ENCODE assay signal across 10 mouse cellular contexts in the genomic region with DNA sequence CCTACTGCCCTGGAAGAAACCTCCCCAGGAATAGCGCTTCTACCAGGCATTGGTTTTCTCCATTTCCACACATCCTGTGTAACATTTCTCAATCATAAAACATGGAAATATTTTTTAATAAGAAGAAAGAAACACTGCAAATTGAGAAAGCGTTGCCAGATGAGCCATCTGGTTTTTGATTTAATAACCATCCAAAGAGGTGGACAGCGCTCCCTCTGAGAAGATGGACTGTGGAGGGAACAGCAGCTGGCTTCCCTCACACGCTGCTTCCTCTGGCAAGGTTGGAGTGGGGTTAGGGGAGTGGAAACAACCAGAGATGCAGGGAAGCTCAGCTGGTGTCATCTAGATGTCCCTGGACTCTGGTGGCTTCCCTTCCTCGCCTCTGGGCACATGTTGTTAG.
DNase-seq lines count a peak whose midpoint lies in the region; ATAC-seq and TF ChIP-seq lines count a peak whose summit lies in the region.
"Had no signal": no experiment of that assay in that cellular context is flagged by ENCODE, and none has a peak within 500 bp of the region (broad histone marks: within the 10 kb centered on the region; RNA-seq: fewer than 3 reads in every experiment).

No protein-coding gene starts in this region.

- no peak overlapping the region for H3K9ac ChIP-seq in kidney, embryonic 14.5 days (ENCODE audit: low read depth, low read length)
- H3K9ac ChIP-seq in limb, embryonic 14.5 days (ENCODE audit: low read depth, low read length, severe bottlenecking), result no peak overlapping the region
- no peak overlapping the region for H3K9ac ChIP-seq in stomach, embryonic 16.5 days (ENCODE audit: low read length)
- H3K9ac ChIP-seq: hindbrain, embryonic 13.5 days had no signal

- H3K4me2 ChIP-seq in kidney, embryonic 14.5 days (replicated peaks; ENCODE audit: low read depth, low read length), result no peak overlapping the region
- H3K4me2 ChIP-seq in limb, embryonic 14.5 days (replicated peaks; ENCODE audit: low read depth, low read length, severe bottlenecking), result no peak overlapping the region
- H3K4me2 ChIP-seq in stomach, embryonic 16.5 days (ENCODE audit: low read depth, low read length), result no peak overlapping the region
- H3K4me2 ChIP-seq: hindbrain, embryonic 13.5 days had no signal

- 58% methylated on average over 5 of the region's 5 CpGs for whole genome bisulfite sequencing in kidney, adult 2 months
- 55% methylated on average over 5 of the region's 5 CpGs for WGBS in kidney, embryonic 14.5 days
- WGBS in limb, embryonic 14.5 days, result 55% methylated on average over 5 of the region's 5 CpGs
- 45% methylated on average over 5 of the region's 5 CpGs for WGBS in stomach, embryonic 16.5 days

- H3K27ac ChIP-seq in kidney, adult 2 months (ENCODE audit: insufficient read depth, low read depth, low read length), result no peak overlapping the region
- no peak overlapping the region for H3K27ac ChIP-seq in kidney, embryonic 14.5 days (ENCODE audit: low read depth, low read length)
- peak overlapping the region; percentile 26; the same call in 1 of the 2 replicates for H3K27ac ChIP-seq in limb, embryonic 14.5 days (replicated peaks; ENCODE audit: low read depth, low read length)
- H3K27ac ChIP-seq in stomach, embryonic 16.5 days (ENCODE audit: low read length), result peak overlapping the region; percentile 54
- H3K27ac ChIP-seq: hindbrain, embryonic 13.5 days had no signal

- no peaks in the 10 kb centered on the region for H3K36me3 ChIP-seq in kidney, adult 2 months (ENCODE audit: control insufficient read depth, insufficient read depth, low read length)
- no peaks in the 10 kb centered on the region for H3K36me3 ChIP-seq in kidney, embryonic 14.5 days (ENCODE audit: control insufficient read depth, insufficient read depth, low read length)
- H3K36me3 ChIP-seq in limb, embryonic 14.5 days (ENCODE audit: control insufficient read depth, insufficient read depth, low read length), result no peaks in the 10 kb centered on the region
- H3K36me3 ChIP-seq in stomach, embryonic 16.5 days (ENCODE audit: control insufficient read depth, insufficient read depth, low read length), result no peaks in the 10 kb centered on the region
- H3K36me3 ChIP-seq: hindbrain, embryonic 13.5 days had no signal

- no peak for TF ChIP-seq POLR2A in kidney, adult 2 months (IDR thresholded peaks at IDR 0.05; ENCODE audit: low read depth, low read length)
- no peak for TF ChIP-seq POLR2A in limb, embryonic 14.5 days (IDR thresholded peaks at IDR 0.05; ENCODE audit: borderline replicate concordance, extremely low read depth, insufficient read depth, insufficient read length)

- H3K27me3 ChIP-seq in kidney, adult 2 months (replicated peaks; ENCODE audit: control insufficient read depth, insufficient read depth, low read length), result no peaks in the 10 kb centered on the region
- H3K27me3 ChIP-seq in kidney, embryonic 14.5 days (ENCODE audit: control insufficient read depth, insufficient read depth, low read length), result no peaks in the 10 kb centered on the region
- H3K27me3 ChIP-seq in limb, embryonic 14.5 days (ENCODE audit: control insufficient read depth, insufficient read depth, low read length), result no peaks in the 10 kb centered on the region
- H3K27me3 ChIP-seq in stomach, embryonic 16.5 days (ENCODE audit: control insufficient read depth, insufficient read depth, low read length), result no peaks in the 10 kb centered on the region

- no peak for TF ChIP-seq CTCF in kidney, adult 2 months (conservative IDR thresholded peaks at IDR 0.05; ENCODE audit: insufficient read depth, insufficient read length, low read depth, low read length)

- no peak for ATAC-seq in kidney, embryonic 14.5 days (ENCODE audit: low FRiP score, low TSS enrichment)
- ATAC-seq in limb, embryonic 14.5 days (ENCODE audit: low FRiP score, low read depth), result no peak; the same call in 1 of the 2 replicates
- ATAC-seq in stomach, embryonic 16.5 days (ENCODE audit: insufficient read depth, low FRiP score), result no peak
- no peak for ATAC-seq in cerebellum, adult (ENCODE audit: insufficient number of reproducible peaks, low FRiP score, low TSS enrichment)

- peak; percentile 19 for DNase-seq in kidney, adult 2 months
- peak; percentile 39 for DNase-seq in heart, postnatal 4 days
- peak; percentile 70 for DNase-seq in limb, embryonic 14.5 days (ENCODE audit: low spot score)
- DNase-seq in natural killer cell, adult 2 months (ENCODE audit: low spot score in 2 of 2), result no peak
- DNase-seq: adrenal gland, postnatal 14 days; cerebellum, adult 11-12 months had no signal

- no peaks in the 10 kb centered on the region for H3K4me1 ChIP-seq in kidney, adult 2 months (ENCODE audit: control insufficient read depth, insufficient read depth, low read length)
- peaks cover 9% of the 10 kb centered on the region; the same call in 1 of the 2 replicates for H3K4me1 ChIP-seq in kidney, embryonic 14.5 days (ENCODE audit: control insufficient read depth, insufficient read depth, low read length)
- peaks cover 10% of the 10 kb centered on the region for H3K4me1 ChIP-seq in limb, embryonic 14.5 days (ENCODE audit: control insufficient read depth, insufficient read depth, low read length)
- H3K4me1 ChIP-seq in stomach, embryonic 16.5 days (ENCODE audit: control insufficient read depth, insufficient read depth, low read length), result peaks cover 11% of the 10 kb centered on the region

- H3K4me3 ChIP-seq in kidney, adult 2 months (ENCODE audit: insufficient read depth, low read depth, low read length), result no peak overlapping the region
- no peak overlapping the region for H3K4me3 ChIP-seq in kidney, embryonic 14.5 days (ENCODE audit: low read length)
- no peak overlapping the region for H3K4me3 ChIP-seq in limb, embryonic 14.5 days (replicated peaks; ENCODE audit: low read length)
- H3K4me3 ChIP-seq in stomach, embryonic 16.5 days (replicated peaks; ENCODE audit: low read length), result no peak overlapping the region
- H3K4me3 ChIP-seq: hindbrain, embryonic 13.5 days had no signal

- no peaks in the 10 kb centered on the region for H3K9me3 ChIP-seq in kidney, embryonic 14.5 days (ENCODE audit: control insufficient read depth, low read length)
- no peaks in the 10 kb centered on the region for H3K9me3 ChIP-seq in limb, embryonic 14.5 days (ENCODE audit: control insufficient read depth, low read length)
- no peaks in the 10 kb centered on the region for H3K9me3 ChIP-seq in stomach, embryonic 16.5 days (replicated peaks; ENCODE audit: control insufficient read depth, low read length)
- H3K9me3 ChIP-seq: hindbrain, embryonic 13.5 days had no signal

Comparison
In these comparisons a context has a peak if more than half of its experiments do, and no peak if none do; other contexts are left out.
1. DNase-seq: peak in kidney, adult 2 months (single experiment), heart, postnatal 4 days (single experiment) and limb, embryonic 14.5 days (single experiment); none in natural killer cell, adult 2 months (0 of 2).
2. H3K27ac ChIP-seq: peak in limb, embryonic 14.5 days (single experiment) and stomach, embryonic 16.5 days (single experiment); none in kidney, adult 2 months (single experiment) and kidney, embryonic 14.5 days (single experiment).